Mouse (Mus musculus): Measurements from ENCODE around the gene Npepl1. TPM values are rescaled to one million over a fixed set of nuclear protein-coding genes. Genes with fewer than 3 reads are reported as not detected.

The Npepl1 gene
- polyA plus RNA-seq, 1 experiment from 2014 or later, result 20.4 TPM

DNA sequence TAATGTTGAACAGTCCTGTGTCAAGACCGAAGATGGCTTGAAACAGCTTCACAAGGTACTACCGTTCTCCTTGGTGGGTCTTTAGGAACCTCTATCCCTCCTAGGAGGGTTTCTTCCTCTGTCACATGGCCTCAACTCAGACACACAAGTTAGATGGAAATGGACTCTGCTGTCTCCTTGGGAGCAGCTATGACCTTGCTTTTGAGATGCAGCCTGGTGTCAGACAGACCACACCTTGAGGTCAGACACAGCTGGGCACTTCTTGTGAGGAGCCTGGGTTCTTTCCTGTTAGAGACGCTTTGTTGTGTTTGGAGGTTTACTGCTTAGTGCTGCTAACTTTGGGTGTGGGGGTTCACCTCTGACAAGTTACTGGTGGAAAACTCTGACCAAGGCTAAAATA, 15.1 kb upstream of the Npepl1 start:
- peaks cover 35% of the 10 kb centered on the region for H3K36me3 ChIP-seq (ENCODE audit: control insufficient read depth, insufficient read depth, low read length)
- H3K4me2 ChIP-seq (ENCODE audit: low read length), result no peak overlapping the region
- 97% methylated on average over 3 of the region's 3 CpGs for WGBS
- DNase-seq, result no peak
- H3K9ac ChIP-seq (replicated peaks; ENCODE audit: low read length), result no peak overlapping the region
- no peak overlapping the region for H3K4me3 ChIP-seq (replicated peaks; ENCODE audit: low read depth, low read length)
- no peak for ATAC-seq (ENCODE audit: low FRiP score, low TSS enrichment)
- H3K27me3 ChIP-seq (ENCODE audit: control insufficient read depth, insufficient read depth, low read length), result no peaks in the 10 kb centered on the region
- no peaks in the 10 kb centered on the region for H3K4me1 ChIP-seq (ENCODE audit: control insufficient read depth, insufficient read depth, low read length)
- no peak overlapping the region for H3K27ac ChIP-seq (replicated peaks; ENCODE audit: low read depth, low read length)
- H3K9me3 ChIP-seq (ENCODE audit: control insufficient read depth, low read length), result no peaks in the 10 kb centered on the region

DNA sequence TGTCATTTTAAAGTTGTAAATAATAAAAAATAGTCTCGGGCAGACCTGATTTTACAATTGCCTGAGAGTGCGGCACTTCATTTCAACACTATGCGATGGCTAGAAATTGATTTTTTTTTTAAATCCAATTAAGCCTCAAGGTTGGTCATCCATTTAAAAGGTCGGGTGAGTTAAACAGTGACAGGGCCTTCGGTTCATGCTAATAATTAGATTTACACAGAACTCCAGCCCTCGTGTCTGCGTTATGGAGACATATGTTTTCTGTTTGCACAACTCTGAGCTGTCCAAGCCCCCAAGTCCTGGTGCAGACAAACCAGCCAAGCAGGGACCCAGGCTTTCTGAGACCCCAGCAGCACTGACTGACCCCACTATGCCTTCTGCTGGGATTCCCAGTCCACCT, 7.8 kb upstream of the Npepl1 start:
- Histone ChIP-seq H3K27ac (replicated peaks; ENCODE audit: low read depth, low read length) (no peak overlapping the region), H3K4me3 (replicated peaks; ENCODE audit: low read depth, low read length) (no peak overlapping the region), H3K9ac (replicated peaks; ENCODE audit: low read length) (no peak overlapping the region), H3K4me2 (ENCODE audit: low read length) (no peak overlapping the region), H3K36me3 (ENCODE audit: control insufficient read depth, insufficient read depth, low read length) (0 out of 2 replicates have a peak, but pooled peaks cover 6% of the 10 kb centered on the region), H3K9me3 (ENCODE audit: control insufficient read depth, low read length) (no peaks in the 10 kb centered on the region), H3K4me1 (ENCODE audit: control insufficient read depth, insufficient read depth, low read length) (no peaks in the 10 kb centered on the region), H3K27me3 (ENCODE audit: control insufficient read depth, insufficient read depth, low read length) (no peaks in the 10 kb centered on the region)
- 72% methylated on average over 7 of the region's 7 CpGs for WGBS
- ATAC-seq (ENCODE audit: low FRiP score, low TSS enrichment) (no peak), DNase-seq (no peak)

DNA sequence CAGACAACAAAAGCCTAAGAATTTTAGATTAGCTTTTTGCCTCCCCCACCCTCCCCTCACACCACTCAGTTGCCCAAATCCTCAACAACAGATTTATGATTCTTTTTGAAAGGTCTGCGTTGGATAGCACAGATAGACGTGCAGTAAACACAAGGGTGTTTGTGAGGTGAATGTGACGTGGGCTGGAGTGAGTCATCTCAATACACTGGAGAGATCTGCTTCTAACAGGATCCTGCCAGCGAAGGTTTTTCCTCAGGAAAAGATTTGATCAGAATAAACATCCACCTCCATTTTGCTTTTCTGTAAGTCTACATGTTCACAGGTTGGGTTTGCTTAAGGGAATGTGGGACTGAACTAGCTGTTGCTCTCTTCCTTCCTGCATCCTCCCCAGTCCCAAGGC, 6.6 kb upstream of the Npepl1 start:
- Histone ChIP-seq H3K27ac (replicated peaks; ENCODE audit: low read depth, low read length) (no peak overlapping the region), H3K4me3 (replicated peaks; ENCODE audit: low read depth, low read length) (no peak overlapping the region), H3K4me1 (ENCODE audit: control insufficient read depth, insufficient read depth, low read length) (no peaks in the 10 kb centered on the region), H3K27me3 (ENCODE audit: control insufficient read depth, insufficient read depth, low read length) (no peaks in the 10 kb centered on the region), H3K4me2 (ENCODE audit: low read length) (no peak overlapping the region), H3K9ac (replicated peaks; ENCODE audit: low read length) (no peak overlapping the region), H3K36me3 (ENCODE audit: control insufficient read depth, insufficient read depth, low read length) (0 out of 2 replicates have a peak, but pooled peaks cover 3% of the 10 kb centered on the region), H3K9me3 (ENCODE audit: control insufficient read depth, low read length) (no peaks in the 10 kb centered on the region)
- ATAC-seq (ENCODE audit: low FRiP score, low TSS enrichment), result no peak
- DNase-seq, result no peak
- 93% methylated on average over 4 of the region's 4 CpGs for WGBS

DNA sequence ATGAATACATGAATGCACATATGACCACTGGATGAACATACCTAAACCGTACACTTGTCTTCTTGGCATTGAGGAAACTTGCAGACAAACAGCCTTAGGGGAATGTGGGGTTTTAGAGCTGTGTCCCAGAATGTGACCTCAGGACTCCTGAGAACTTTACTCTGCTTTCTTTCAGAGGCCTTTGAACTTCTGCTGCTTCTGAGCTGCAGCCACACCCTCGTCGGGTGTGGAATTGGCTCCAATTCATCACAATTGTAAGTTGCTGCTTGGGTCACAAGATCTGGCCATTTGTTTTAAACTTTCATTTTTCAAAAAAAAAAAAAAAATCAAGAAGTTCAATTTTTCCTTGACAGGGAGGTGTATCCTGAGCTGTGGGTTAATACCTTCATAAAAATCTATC, 2.8 kb upstream of the Npepl1 start:
- H3K4me1 ChIP-seq (ENCODE audit: control insufficient read depth, insufficient read depth, low read length), result peaks cover 7% of the 10 kb centered on the region; the same call in 1 of the 2 replicates
- no peaks in the 10 kb centered on the region for H3K27me3 ChIP-seq (ENCODE audit: control insufficient read depth, insufficient read depth, low read length)
- H3K4me2 ChIP-seq (ENCODE audit: low read length), result no peak overlapping the region
- no peak for DNase-seq
- H3K27ac ChIP-seq (replicated peaks; ENCODE audit: low read depth, low read length), result no peak overlapping the region
- H3K36me3 ChIP-seq (ENCODE audit: control insufficient read depth, insufficient read depth, low read length), result no peaks in the 10 kb centered on the region
- H3K9me3 ChIP-seq (ENCODE audit: control insufficient read depth, low read length), result no peaks in the 10 kb centered on the region
- H3K9ac ChIP-seq (replicated peaks; ENCODE audit: low read length), result no peak overlapping the region
- ATAC-seq (ENCODE audit: low FRiP score, low TSS enrichment), result no peak
- H3K4me3 ChIP-seq (replicated peaks; ENCODE audit: low read depth, low read length), result no peak overlapping the region
- 91% methylated on average over 3 of the region's 3 CpGs for WGBS

DNA sequence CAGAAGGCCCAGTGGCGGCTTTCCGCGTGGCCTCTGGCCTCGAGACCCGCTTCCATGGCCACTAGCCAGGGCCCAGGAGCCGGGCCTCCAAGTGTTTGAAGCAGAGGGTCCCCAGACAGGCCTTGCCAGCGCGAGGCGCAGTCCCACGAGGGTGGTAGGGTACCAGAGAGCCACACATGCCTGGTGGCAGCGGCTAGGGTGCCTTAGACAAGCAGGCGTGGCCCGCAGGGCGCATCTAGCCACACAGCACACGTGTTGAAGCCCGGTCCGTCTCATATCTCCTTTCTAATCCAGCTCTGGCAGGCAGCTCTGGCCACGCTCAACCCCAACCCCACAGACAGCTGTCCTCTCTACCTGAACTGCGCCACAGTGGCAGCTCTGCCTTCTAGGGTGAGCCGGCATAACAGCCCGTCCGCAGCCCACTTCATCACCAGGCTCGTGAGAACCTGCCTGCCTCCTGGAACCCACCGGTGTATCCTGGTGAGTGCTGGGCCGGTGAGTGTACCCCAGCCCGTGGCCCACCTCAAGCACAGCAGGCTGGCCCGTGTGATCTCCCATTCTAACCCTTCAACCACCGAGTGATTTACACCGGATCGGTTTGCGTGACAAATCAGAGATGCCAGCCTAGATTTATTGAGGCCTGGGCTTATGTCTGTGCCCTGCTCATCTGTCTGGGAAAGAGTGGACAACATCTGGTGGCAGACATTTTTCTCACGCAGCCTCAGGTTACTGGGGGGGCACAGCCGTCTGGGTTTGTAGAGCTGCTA, 817 bp downstream of the Npepl1 start:
- 55% methylated on average over 33 of the region's 33 CpGs for WGBS
- Histone ChIP-seq H3K27ac (replicated peaks; ENCODE audit: low read depth, low read length) (peak overlapping the region; percentile 55), H3K36me3 (ENCODE audit: control insufficient read depth, insufficient read depth, low read length) (no peaks in the 10 kb centered on the region), H3K9me3 (ENCODE audit: control insufficient read depth, low read length) (no peaks in the 10 kb centered on the region), H3K27me3 (ENCODE audit: control insufficient read depth, insufficient read depth, low read length) (no peaks in the 10 kb centered on the region), H3K9ac (replicated peaks; ENCODE audit: low read length) (peak overlapping the region; percentile 74), H3K4me3 (replicated peaks; ENCODE audit: low read depth, low read length) (peak overlapping the region; percentile 42), H3K4me2 (ENCODE audit: low read length) (peak overlapping the region; percentile 75), H3K4me1 (ENCODE audit: control insufficient read depth, insufficient read depth, low read length) (peaks cover 7% of the 10 kb centered on the region; the same call in 1 of the 2 replicates)
- ATAC-seq (ENCODE audit: low FRiP score, low TSS enrichment) (peak; percentile 22), DNase-seq (no peak)

DNA sequence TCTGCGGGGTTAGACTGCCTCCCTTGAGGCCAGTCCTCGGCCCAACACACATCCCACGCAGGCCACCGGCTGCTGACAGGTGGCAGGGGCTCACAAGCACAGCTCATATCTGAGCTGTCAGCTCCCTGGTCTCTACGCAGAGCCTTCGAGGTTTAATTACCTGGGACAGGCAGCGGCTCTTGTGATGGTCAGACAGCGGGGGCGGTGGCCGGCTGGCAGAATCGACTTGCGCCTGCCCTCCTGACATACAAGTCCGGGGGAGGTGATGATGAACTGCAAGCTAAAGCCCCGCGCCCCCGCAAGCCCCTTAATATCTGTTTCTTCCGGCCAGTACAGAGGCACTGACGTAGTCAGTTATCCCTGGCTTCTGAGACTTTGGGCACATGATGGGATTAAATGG, 2.8 kb downstream of the Npepl1 start:
- no peak overlapping the region for H3K4me2 ChIP-seq (ENCODE audit: low read length)
- H3K4me1 ChIP-seq (ENCODE audit: control insufficient read depth, insufficient read depth, low read length), result peaks cover 7% of the 10 kb centered on the region; the same call in 1 of the 2 replicates
- 0 out of 2 replicates have a peak, but pooled peaks cover 2% of the 10 kb centered on the region for H3K36me3 ChIP-seq (ENCODE audit: control insufficient read depth, insufficient read depth, low read length)
- no peak overlapping the region for H3K27ac ChIP-seq (replicated peaks; ENCODE audit: low read depth, low read length)
- DNase-seq, result no peak
- no peak for ATAC-seq (ENCODE audit: low FRiP score, low TSS enrichment)
- no peaks in the 10 kb centered on the region for H3K27me3 ChIP-seq (ENCODE audit: control insufficient read depth, insufficient read depth, low read length)
- no peak overlapping the region for H3K4me3 ChIP-seq (replicated peaks; ENCODE audit: low read depth, low read length)
- no peaks in the 10 kb centered on the region for H3K9me3 ChIP-seq (ENCODE audit: control insufficient read depth, low read length)
- WGBS, result 87% methylated on average over 18 of the region's 18 CpGs
- H3K9ac ChIP-seq (replicated peaks; ENCODE audit: low read length), result no peak overlapping the region

DNA sequence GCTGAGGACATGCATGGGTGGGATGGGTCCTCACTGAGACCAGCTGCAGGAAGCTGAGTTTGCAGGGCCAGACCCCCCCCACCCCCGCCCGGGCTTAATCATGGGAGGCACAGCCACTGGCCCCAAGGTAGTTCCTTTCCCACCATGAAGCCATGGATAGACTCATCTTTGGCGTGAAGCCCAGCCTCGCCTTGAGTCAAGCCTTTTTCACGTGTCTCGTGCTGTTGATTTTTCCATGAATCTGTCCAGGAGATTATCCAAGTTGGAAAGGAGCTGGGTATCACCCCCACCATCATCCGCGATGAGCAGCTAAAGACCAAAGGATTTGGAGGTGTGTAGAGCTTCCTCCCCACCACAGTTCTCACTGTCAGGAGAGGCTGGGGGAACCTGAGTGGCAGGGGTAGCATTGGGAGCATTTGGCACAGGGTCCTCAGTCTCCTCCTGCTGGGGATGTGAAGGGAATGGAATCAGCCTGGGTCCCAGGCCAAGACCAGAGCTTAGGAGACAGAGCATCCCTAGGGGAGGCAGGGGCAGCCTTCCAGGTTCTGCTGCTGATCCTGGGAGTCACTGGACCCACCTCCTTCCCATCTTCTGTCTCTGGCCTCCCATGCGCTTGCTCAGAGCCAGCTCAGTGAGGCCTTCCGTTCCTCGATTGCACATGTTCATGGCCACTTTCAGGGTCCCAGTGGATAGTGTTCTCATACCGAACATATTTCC, 4.2 kb downstream of the Npepl1 start:
- ATAC-seq (ENCODE audit: low FRiP score, low TSS enrichment), result no peak
- H3K9me3 ChIP-seq (ENCODE audit: control insufficient read depth, low read length), result no peaks in the 10 kb centered on the region
- peaks cover 7% of the 10 kb centered on the region; the same call in 1 of the 2 replicates for H3K4me1 ChIP-seq (ENCODE audit: control insufficient read depth, insufficient read depth, low read length)
- H3K4me3 ChIP-seq (replicated peaks; ENCODE audit: low read depth, low read length), result no peak overlapping the region
- H3K27ac ChIP-seq (replicated peaks; ENCODE audit: low read depth, low read length), result no peak overlapping the region
- no peak for DNase-seq
- H3K36me3 ChIP-seq (ENCODE audit: control insufficient read depth, insufficient read depth, low read length), result 0 out of 2 replicates have a peak, but pooled peaks cover 2% of the 10 kb centered on the region
- no peaks in the 10 kb centered on the region for H3K27me3 ChIP-seq (ENCODE audit: control insufficient read depth, insufficient read depth, low read length)
- H3K4me2 ChIP-seq (ENCODE audit: low read length), result no peak overlapping the region
- H3K9ac ChIP-seq (replicated peaks; ENCODE audit: low read length), result no peak overlapping the region
- WGBS, result 93% methylated on average over 12 of the region's 12 CpGs

DNA sequence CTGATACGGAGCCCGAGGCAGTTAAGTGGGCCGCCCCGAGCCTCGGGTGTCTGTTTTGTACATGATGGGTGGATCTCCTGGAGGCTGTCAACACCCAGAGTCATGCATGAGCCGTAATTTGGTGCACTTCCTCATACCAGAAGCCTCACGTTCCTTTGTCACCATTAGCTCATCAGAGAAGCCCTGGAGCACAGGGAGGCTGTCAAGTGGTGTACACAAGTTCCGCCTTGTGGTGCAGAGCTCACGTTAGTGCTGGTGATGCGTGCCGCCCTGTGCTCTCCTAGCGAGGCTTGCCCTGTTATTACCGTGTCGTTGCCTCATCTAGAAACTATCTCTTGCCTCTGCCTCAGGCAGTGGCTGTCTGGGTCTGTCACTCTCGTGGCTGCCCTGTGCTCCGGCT, 6.8 kb downstream of the Npepl1 start:
- Histone ChIP-seq H3K36me3 (ENCODE audit: control insufficient read depth, insufficient read depth, low read length) (peaks cover 22% of the 10 kb centered on the region), H3K4me1 (ENCODE audit: control insufficient read depth, insufficient read depth, low read length) (no peaks in the 10 kb centered on the region), H3K27ac (replicated peaks; ENCODE audit: low read depth, low read length) (no peak overlapping the region), H3K9me3 (ENCODE audit: control insufficient read depth, low read length) (no peaks in the 10 kb centered on the region), H3K27me3 (ENCODE audit: control insufficient read depth, insufficient read depth, low read length) (no peaks in the 10 kb centered on the region), H3K4me2 (ENCODE audit: low read length) (no peak overlapping the region), H3K9ac (replicated peaks; ENCODE audit: low read length) (no peak overlapping the region), H3K4me3 (replicated peaks; ENCODE audit: low read depth, low read length) (no peak overlapping the region)
- 72% methylated on average over 16 of the region's 16 CpGs for WGBS
- peak; percentile 12 for DNase-seq
- ATAC-seq (ENCODE audit: low FRiP score, low TSS enrichment), result no peak

Measured in midbrain, embryonic 14.5 days (tissue).